Mouse (Mus musculus) erythroblast, embryonic 14.5 days (primary cell): ENCODE data around the gene Rnf215.

Experiments
- GATA1 ChIP-seq: IDR thresholded peaks from 2 replicates; pipeline ENCODE4 v1.6.1; 2012; ENCODE audit warnings: low read length, inconsistent platforms, mixed read lengths
- TAL1 ChIP-seq: IDR thresholded peaks from 3 replicates; pipeline ENCODE4 v1.6.1; 2012; ENCODE audit warnings: low read length, inconsistent platforms, mixed read lengths

GRCm38 (mm10) chr11:4134986-4135935 is at the start of gene Rnf215:
- TF ChIP-seq GATA1 (no peak), TAL1 (no peak)
